In the genomic region with DNA sequence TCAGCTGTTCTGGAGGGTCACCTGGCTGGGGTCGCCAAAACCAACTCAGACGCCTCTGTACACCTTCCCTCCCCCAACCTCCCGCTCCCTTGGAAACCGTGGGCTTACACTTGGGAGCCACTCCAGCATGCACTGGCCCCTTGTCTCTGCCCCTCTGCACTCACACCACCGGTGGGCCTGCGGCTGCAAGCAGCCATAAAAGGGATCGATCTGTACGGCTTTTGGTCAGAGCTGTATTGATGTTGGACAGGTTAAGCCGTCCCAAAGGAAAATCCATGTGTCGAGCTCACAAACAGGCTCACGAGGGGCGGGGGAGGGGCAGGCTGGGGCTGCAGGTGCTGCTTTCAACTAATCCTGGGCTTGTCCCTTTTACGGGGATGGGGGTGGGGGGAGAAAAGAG, we compare ENCODE assay signal across 9 mouse cellular contexts. TPM values are rescaled to one million over a fixed set of nuclear protein-coding genes. Genes with fewer than 3 reads are reported as not detected.
DNase-seq lines count a peak whose midpoint lies in the region; ATAC-seq and TF ChIP-seq lines count a peak whose summit lies in the region.
"Had no signal": no experiment of that assay in that cellular context is flagged by ENCODE, and none has a peak within 500 bp of the region (broad histone marks: within the 10 kb centered on the region; RNA-seq: fewer than 3 reads in every experiment).

No protein-coding gene starts in this region.

- no peaks in the 10 kb centered on the region for H3K36me3 ChIP-seq in kidney, postnatal 0 days (ENCODE audit: insufficient read depth, low read length)
- H3K36me3 ChIP-seq in forebrain, embryonic 13.5 days (ENCODE audit: poor library complexity, severe bottlenecking), result no peaks in the 10 kb centered on the region
- no peaks in the 10 kb centered on the region for H3K36me3 ChIP-seq in intestine, postnatal 0 days (ENCODE audit: control insufficient read depth, insufficient read depth)
- no peaks in the 10 kb centered on the region for H3K36me3 ChIP-seq in midbrain, postnatal 0 days (ENCODE audit: insufficient read depth, low read length)

- ATAC-seq in kidney, postnatal 0 days (replicated peaks; ENCODE audit: low FRiP score, low read depth), result no peak
- ATAC-seq in forebrain, embryonic 13.5 days, result no peak
- ATAC-seq in intestine, postnatal 0 days, result no peak
- no peak for ATAC-seq in midbrain, postnatal 0 days (ENCODE audit: low FRiP score)

- no peak overlapping the region for H3K4me2 ChIP-seq in kidney, postnatal 0 days (ENCODE audit: low read length)
- peak overlapping the region; percentile 33 for H3K4me2 ChIP-seq in forebrain, embryonic 13.5 days
- peak overlapping the region; percentile 44; the same call in 1 of the 2 replicates for H3K4me2 ChIP-seq in intestine, postnatal 0 days (replicated peaks; ENCODE audit: low read depth)
- no peak overlapping the region for H3K4me2 ChIP-seq in midbrain, postnatal 0 days (ENCODE audit: low read depth, low read length, poor library complexity, severe bottlenecking)

- H3K9ac ChIP-seq in kidney, postnatal 0 days (ENCODE audit: low read depth, low read length), result no peak overlapping the region
- peak overlapping the region; percentile 46 for H3K9ac ChIP-seq in forebrain, embryonic 13.5 days
- no peak overlapping the region for H3K9ac ChIP-seq in intestine, postnatal 0 days (ENCODE audit: low read depth, low read length)
- H3K9ac ChIP-seq in midbrain, postnatal 0 days (replicated peaks; ENCODE audit: low read length, poor library complexity, severe bottlenecking), result 0 out of 2 replicates have a peak overlapping the region, but pooled peaks have one; percentile 19

- no peaks in the 10 kb centered on the region for H3K27me3 ChIP-seq in kidney, postnatal 0 days (ENCODE audit: insufficient read depth, low read length)
- H3K27me3 ChIP-seq in forebrain, embryonic 13.5 days, result no peaks in the 10 kb centered on the region
- H3K27me3 ChIP-seq in intestine, postnatal 0 days (replicated peaks; ENCODE audit: control insufficient read depth, insufficient read depth, low read length), result no peaks in the 10 kb centered on the region
- H3K27me3 ChIP-seq in midbrain, postnatal 0 days (ENCODE audit: insufficient read depth, low read length), result no peaks in the 10 kb centered on the region

- peak overlapping the region; percentile 68; the same call in 1 of the 2 replicates for H3K27ac ChIP-seq in kidney, postnatal 0 days
- peak overlapping the region; percentile 57 for H3K27ac ChIP-seq in forebrain, embryonic 13.5 days
- H3K27ac ChIP-seq in intestine, postnatal 0 days (ENCODE audit: low read depth, low read length), result peak overlapping the region; percentile 83
- H3K27ac ChIP-seq in midbrain, postnatal 0 days (ENCODE audit: low read depth, low read length), result 0 out of 2 replicates have a peak overlapping the region, but pooled peaks have one; percentile 1

- DNase-seq in kidney, postnatal 0 days (ENCODE audit: low spot score), result no peak
- no peak for DNase-seq in kidney, adult 9 months
- no peak for DNase-seq in midbrain, postnatal 0 days (ENCODE audit: low spot score)
- no peak for DNase-seq in gastrocnemius, adult 18-20 months (ENCODE audit: low spot score)
- DNase-seq in kidney, postnatal 10 days, result no peak
- DNase-seq in cerebellum, adult 9-11 months, result no peak
- DNase-seq: right cerebral cortex, postnatal 25 days had no signal

- TF ChIP-seq CTCF in kidney, postnatal 0 days (IDR thresholded peaks at IDR 0.05; ENCODE audit: low read depth), result no peak
- TF ChIP-seq CTCF in intestine, postnatal 0 days (IDR thresholded peaks at IDR 0.05; ENCODE audit: low read depth), result no peak
- TF ChIP-seq CTCF in midbrain, postnatal 0 days (IDR thresholded peaks at IDR 0.05), result no peak

- peaks cover 64% of the 10 kb centered on the region for H3K4me1 ChIP-seq in kidney, postnatal 0 days (replicated peaks; ENCODE audit: insufficient read depth, low read length)
- H3K4me1 ChIP-seq in forebrain, embryonic 13.5 days, result peaks cover 97% of the 10 kb centered on the region
- H3K4me1 ChIP-seq in intestine, postnatal 0 days (replicated peaks; ENCODE audit: control insufficient read depth, insufficient read depth, low read length), result peaks cover 21% of the 10 kb centered on the region
- peaks cover 30% of the 10 kb centered on the region for H3K4me1 ChIP-seq in midbrain, postnatal 0 days (ENCODE audit: insufficient read depth, low read length)

- 34% methylated on average over 13 of the region's 13 CpGs for WGBS in kidney, postnatal 0 days
- 12% methylated on average over 13 of the region's 13 CpGs for WGBS in forebrain, embryonic 13.5 days
- WGBS in intestine, postnatal 0 days, result 19% methylated on average over 13 of the region's 13 CpGs
- 19% methylated on average over 13 of the region's 13 CpGs for WGBS in midbrain, postnatal 0 days

- H3K9me3 ChIP-seq in kidney, postnatal 0 days (replicated peaks; ENCODE audit: low read length), result no peaks in the 10 kb centered on the region
- H3K9me3 ChIP-seq in forebrain, embryonic 13.5 days (replicated peaks), result no peaks in the 10 kb centered on the region
- H3K9me3 ChIP-seq in intestine, postnatal 0 days (ENCODE audit: control insufficient read depth), result no peaks in the 10 kb centered on the region
- H3K9me3 ChIP-seq in midbrain, postnatal 0 days (ENCODE audit: low read length), result no peaks in the 10 kb centered on the region

- H3K4me3 ChIP-seq in kidney, postnatal 0 days (replicated peaks; ENCODE audit: low read depth, low read length), result no peak overlapping the region
- H3K4me3 ChIP-seq in forebrain, embryonic 13.5 days, result no peak overlapping the region
- H3K4me3 ChIP-seq in intestine, postnatal 0 days (ENCODE audit: low read depth, low read length), result no peak overlapping the region
- H3K4me3 ChIP-seq in midbrain, postnatal 0 days (ENCODE audit: low read depth, low read length), result no peak overlapping the region

RNA-seq across cellular contexts. Expression of a gene that starts 46.1 kb away (rescaled TPM):
- polyA plus RNA-seq in kidney, postnatal 0 days (2015; fragmentation: Nextera tagmentation; extraction: Ambion mirVana), result 54.0 and 70.0 TPM in 2 replicates
- polyA plus RNA-seq in forebrain, embryonic 13.5 days (2015; fragmentation: Nextera tagmentation; extraction: Ambion mirVana), result 66.9 and 79.8 TPM in 2 replicates
- polyA plus RNA-seq in intestine, postnatal 0 days (2015; fragmentation: Nextera tagmentation; extraction: Ambion mirVana), result 23.1 and 23.7 TPM in 2 replicates
- total RNA-seq in midbrain, postnatal 0 days (2014; rRNA removed), result 5.8 and 18.1 TPM in 2 replicates
- 8.4 and 11.3 TPM in 2 replicates for polyA plus RNA-seq in midbrain, postnatal 0 days (2015; fragmentation: Nextera tagmentation; extraction: Ambion mirVana)
- under 1 TPM in 1 of 2 experiments, not detected in 1; 0.80 TPM for total RNA-seq in gastrocnemius, adult 18-20 months (2021)

Comparison
In these comparisons a context has a peak if more than half of its experiments do, and no peak if none do; other contexts are left out.
1. H3K27ac ChIP-seq: peak in every context shown above with its lines; median percentile 83 in intestine, postnatal 0 days; 68 in kidney, postnatal 0 days; 57 in forebrain, embryonic 13.5 days; 1 in midbrain, postnatal 0 days.
2. H3K4me2 ChIP-seq: peak in forebrain, embryonic 13.5 days (single experiment) and intestine, postnatal 0 days (single experiment); none in kidney, postnatal 0 days (single experiment) and midbrain, postnatal 0 days (single experiment).
3. H3K9ac ChIP-seq: peak in forebrain, embryonic 13.5 days (single experiment) and midbrain, postnatal 0 days (single experiment); none in kidney, postnatal 0 days (single experiment) and intestine, postnatal 0 days (single experiment).